Mouse (Mus musculus) adrenal gland, adult 18-20 months (tissue): ENCODE results near the gene 4933402N22Rik. TPM values are rescaled to one million over a fixed set of nuclear protein-coding genes. Genes with fewer than 3 reads are reported as not detected.
"Not testable (repeated sequence)": the region's sequence is repeated elsewhere in the genome, so short reads cannot be mapped to it uniquely, and the experiment has no call there.

Source experiments
- DNase-seq, 2 experiments: peaks; one replicate each; pipeline ENCODE4 v3.0.0; 2021 to 2022; ENCODE audit warnings: low spot score in 2 of 2
- long read RNA-seq, 2 experiments: library from polyadenylated mRNA; stranded (forward); transcript quantifications; one replicate each; pipeline ENCODE4 v2.0.0; 2021
- total RNA-seq, 2 experiments: library from RNA; stranded (reverse); gene quantifications; 1 replicate in 1 of 2; 2 replicates in 1 of 2; pipeline ENCODE4 v1.2.3; 2021

The 4933402N22Rik gene
- total RNA-seq = not detected
- long read RNA-seq, experiment 1 = 0 reads
- long read RNA-seq, experiment 2 = 0 reads

- DNase-seq = not testable (repeated sequence)
Measured at GRCm38 (mm10) chr5:11917743-11918142, at the start of gene 4933402N22Rik. Gene 4933402N22Rik (plus strand): TSS chr5:11918043.

DNA sequence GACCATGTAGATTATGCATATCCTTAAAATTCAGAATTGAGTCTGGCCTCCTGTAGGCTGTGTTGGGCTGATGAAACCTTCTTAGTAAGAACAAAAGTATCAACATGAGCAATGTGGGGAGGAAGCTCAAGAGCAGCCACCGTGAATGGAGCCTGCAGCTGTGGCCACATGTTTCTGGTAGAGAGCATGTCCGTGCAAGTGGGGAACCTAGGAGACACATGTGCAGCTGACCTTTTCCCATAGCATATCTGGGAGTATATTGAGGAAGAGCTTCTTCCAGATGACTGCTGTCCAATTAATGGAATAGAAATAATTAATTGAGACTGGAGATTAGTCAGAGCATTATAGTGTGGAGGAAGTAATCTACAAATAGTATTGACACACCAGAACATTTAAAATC is 5.9 kb downstream of the 4933402N22Rik start:
- DNase-seq = not testable (repeated sequence)

Other genes starting within 250 kb of the 4933402N22Rik start
- gene Gm8922, start 236.1 kb upstream of the 4933402N22Rik start, total RNA-seq = not detected
- gene Gm8926, start 147.5 kb upstream of the 4933402N22Rik start, total RNA-seq = not detected
- gene Gm6465, start 72.5 kb upstream of the 4933402N22Rik start, total RNA-seq = not detected